Mouse (Mus musculus) erythroblast, embryonic 14.5 days (primary cell): ENCODE results near the gene Sapcd1.

Source experiments
- GATA1 ChIP-seq: IDR thresholded peaks from 2 replicates; pipeline ENCODE4 v1.6.1; 2012; ENCODE audit warnings: low read length, inconsistent platforms, mixed read lengths
- TAL1 ChIP-seq: IDR thresholded peaks from 3 replicates; pipeline ENCODE4 v1.6.1; 2012; ENCODE audit warnings: low read length, inconsistent platforms, mixed read lengths

DNA sequence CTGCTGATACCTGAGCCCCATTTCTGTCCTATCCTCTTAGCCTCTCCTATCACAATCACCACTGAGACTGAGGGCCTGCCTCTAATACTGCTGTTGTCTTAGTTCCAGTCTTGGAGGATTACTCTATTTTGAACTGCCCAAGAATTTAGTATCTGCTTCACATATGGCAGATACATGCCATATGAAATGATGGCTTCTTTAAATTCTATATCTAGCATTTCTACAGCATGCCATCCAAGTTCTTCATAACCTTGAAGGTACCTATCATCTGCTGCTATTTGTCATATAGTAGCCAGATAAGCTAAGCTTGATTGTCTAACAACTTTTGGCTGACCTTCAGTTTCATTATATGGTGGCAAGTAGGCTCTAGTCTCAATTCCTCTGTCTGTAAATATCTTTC, 33.1 kb downstream of the Sapcd1 start:
- TF ChIP-seq TAL1 (no peak), GATA1 (no peak)
